Comparison of ENCODE assay signal across 14 mouse cellular contexts in the genomic region with DNA sequence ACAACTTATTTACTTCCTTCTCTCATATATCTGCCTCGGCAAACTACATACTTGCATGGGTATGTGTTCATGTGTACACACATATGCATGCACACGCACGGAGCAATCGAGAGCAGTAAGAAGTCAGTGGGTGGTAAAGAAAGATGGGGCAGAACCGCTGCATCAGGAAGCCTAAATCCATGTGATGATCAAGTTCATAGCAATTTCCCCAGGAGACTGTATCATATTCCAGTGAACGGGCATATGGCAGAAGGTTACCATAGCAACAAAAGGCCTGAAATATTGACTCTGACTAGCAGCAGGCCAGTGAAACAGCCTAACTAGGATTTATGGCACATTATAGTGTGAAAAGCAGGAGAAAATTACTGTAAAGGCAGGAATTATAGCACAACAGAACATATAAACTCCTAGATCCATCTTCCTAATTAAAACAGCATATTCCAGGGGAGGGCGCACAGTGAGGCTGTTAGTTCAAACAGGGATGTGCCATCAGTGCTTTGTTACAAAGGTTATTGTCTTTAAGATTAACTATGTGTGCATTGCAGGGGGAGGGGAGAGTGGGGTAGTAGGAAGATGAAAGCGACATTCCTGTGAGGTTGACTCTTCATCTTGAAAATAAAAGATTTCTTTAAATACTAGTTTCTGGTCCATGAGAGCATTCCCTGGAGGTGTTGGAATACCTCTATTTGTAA.
DNase-seq lines count a peak whose midpoint lies in the region; ATAC-seq lines count a peak whose summit lies in the region.
"Had no signal": no experiment of that assay in that cellular context is flagged by ENCODE, and none has a peak within 500 bp of the region (broad histone marks: within the 10 kb centered on the region; RNA-seq: fewer than 3 reads in every experiment).

No protein-coding gene starts in this region.

- no peak overlapping the region for H3K27ac ChIP-seq in limb, embryonic 11.5 days (replicated peaks; ENCODE audit: low read depth, low read length)
- H3K27ac ChIP-seq in limb, embryonic 10.5 days: no peak overlapping the region
- H3K27ac ChIP-seq in hindbrain, embryonic 13.5 days: peak overlapping the region; percentile 84
- peak overlapping the region; percentile 60 for H3K27ac ChIP-seq in midbrain, embryonic 15.5 days
- H3K27ac ChIP-seq: heart, embryonic 10.5 days had no signal

- H3K36me3 ChIP-seq in limb, embryonic 11.5 days (ENCODE audit: control insufficient read depth, insufficient read depth, low read length): no peaks in the 10 kb centered on the region
- H3K36me3 ChIP-seq in limb, embryonic 10.5 days: no peaks in the 10 kb centered on the region
- H3K36me3 ChIP-seq in hindbrain, embryonic 13.5 days: no peaks in the 10 kb centered on the region
- no peaks in the 10 kb centered on the region for H3K36me3 ChIP-seq in midbrain, embryonic 15.5 days (replicated peaks)
- H3K36me3 ChIP-seq: heart, embryonic 10.5 days had no signal

- DNase-seq in limb, embryonic 11.5 days (ENCODE audit: low spot score): no peak
- no peak for DNase-seq in limb, embryonic 10.5 days (ENCODE audit: low spot score)
- DNase-seq in lung, postnatal 14 days: no peak
- DNase-seq in frontal cortex, postnatal 25 days (ENCODE audit: low spot score in 2 of 2): no peak
- DNase-seq in cerebellum, adult 8-10 months: no peak
- DNase-seq in heart, adult 9 months (ENCODE audit: low spot score in 2 of 2): no peak
- DNase-seq: adrenal gland, postnatal 36 days; cerebellum, adult 2 months; heart, postnatal 4 days; right cerebral cortex, postnatal 25 days; thymus, postnatal 25 days had no signal

- H3K9ac ChIP-seq in limb, embryonic 11.5 days (ENCODE audit: low read length): no peak overlapping the region
- no peak overlapping the region for H3K9ac ChIP-seq in hindbrain, embryonic 13.5 days
- H3K9ac ChIP-seq in midbrain, embryonic 15.5 days: no peak overlapping the region

- H3K9me3 ChIP-seq in limb, embryonic 11.5 days (ENCODE audit: control insufficient read depth, low read length): no peaks in the 10 kb centered on the region
- no peaks in the 10 kb centered on the region for H3K9me3 ChIP-seq in limb, embryonic 10.5 days (replicated peaks)
- H3K9me3 ChIP-seq in hindbrain, embryonic 13.5 days: no peaks in the 10 kb centered on the region
- H3K9me3 ChIP-seq in midbrain, embryonic 15.5 days: no peaks in the 10 kb centered on the region
- H3K9me3 ChIP-seq: heart, embryonic 10.5 days had no signal

- WGBS in limb, embryonic 11.5 days: 79% methylated on average over 8 of the region's 8 CpGs
- 84% methylated on average over 8 of the region's 8 CpGs for WGBS in limb, embryonic 10.5 days
- 47% methylated on average over 8 of the region's 8 CpGs for WGBS in hindbrain, embryonic 13.5 days
- 50% methylated on average over 8 of the region's 8 CpGs for WGBS in midbrain, embryonic 15.5 days

- no peak overlapping the region for H3K4me2 ChIP-seq in limb, embryonic 11.5 days (ENCODE audit: low read depth, severe bottlenecking)
- H3K4me2 ChIP-seq in hindbrain, embryonic 13.5 days: no peak overlapping the region
- no peak overlapping the region for H3K4me2 ChIP-seq in midbrain, embryonic 15.5 days

- no peak overlapping the region for H3K4me3 ChIP-seq in limb, embryonic 11.5 days (ENCODE audit: low read depth, low read length)
- no peak overlapping the region for H3K4me3 ChIP-seq in limb, embryonic 10.5 days
- no peak overlapping the region for H3K4me3 ChIP-seq in hindbrain, embryonic 13.5 days
- H3K4me3 ChIP-seq in midbrain, embryonic 15.5 days: no peak overlapping the region
- H3K4me3 ChIP-seq: heart, embryonic 10.5 days had no signal

- H3K27me3 ChIP-seq in limb, embryonic 11.5 days (ENCODE audit: control insufficient read depth, insufficient read depth, low read length): no peaks in the 10 kb centered on the region
- no peaks in the 10 kb centered on the region for H3K27me3 ChIP-seq in limb, embryonic 10.5 days (ENCODE audit: low read depth, poor library complexity, severe bottlenecking)
- H3K27me3 ChIP-seq in hindbrain, embryonic 13.5 days: no peaks in the 10 kb centered on the region
- no peaks in the 10 kb centered on the region for H3K27me3 ChIP-seq in midbrain, embryonic 15.5 days (replicated peaks)

- no peaks in the 10 kb centered on the region for H3K4me1 ChIP-seq in limb, embryonic 11.5 days (ENCODE audit: control insufficient read depth, insufficient read depth, low read length)
- H3K4me1 ChIP-seq in limb, embryonic 10.5 days: no peaks in the 10 kb centered on the region
- H3K4me1 ChIP-seq in hindbrain, embryonic 13.5 days (replicated peaks): peaks cover 10% of the 10 kb centered on the region
- peaks cover 12% of the 10 kb centered on the region for H3K4me1 ChIP-seq in midbrain, embryonic 15.5 days
- H3K4me1 ChIP-seq: heart, embryonic 10.5 days had no signal

- peak; percentile 57; the same call in 1 of the 2 replicates for ATAC-seq in limb, embryonic 11.5 days (ENCODE audit: insufficient number of reproducible peaks, low FRiP score, low TSS enrichment, low read depth)
- ATAC-seq in hindbrain, embryonic 13.5 days (ENCODE audit: low FRiP score): peak; percentile 86
- ATAC-seq in midbrain, embryonic 15.5 days (replicated peaks): peak; percentile 89

Comparison
In these comparisons a context has a peak if more than half of its experiments do, and no peak if none do; other contexts are left out.
1. H3K27ac ChIP-seq: peak in hindbrain, embryonic 13.5 days (single experiment) and midbrain, embryonic 15.5 days (single experiment); none in limb, embryonic 11.5 days (single experiment) and limb, embryonic 10.5 days (single experiment).
2. Peak in every context shown above with its lines, with median percentiles within 50 percentile points of each other: ATAC-seq.